Mouse (Mus musculus) myocyte (in vitro differentiated cells): ENCODE measurements around the gene Nme4.

ENCODE experiments used
- CEBPB ChIP-seq: IDR thresholded peaks from 2 replicates; pipeline ENCODE4 v1.6.1; 2011; ENCODE audit warnings: mild to moderate bottlenecking, moderate library complexity; ENCODE audit not compliant: poor library complexity, insufficient read depth, severe bottlenecking
- MYOD1 ChIP-seq, 3 experiments: IDR thresholded peaks; one replicate each; pipeline ENCODE4 v1.6.1; 2011; ENCODE audit warnings: control low read depth in 2 of 3, low read depth in 2 of 3, mild to moderate bottlenecking in 2 of 3, moderate library complexity in 1 of 3; ENCODE audit not compliant: insufficient read length in 2 of 3, control insufficient read depth in 1 of 3
- POLR2A ChIP-seq: IDR thresholded peaks from one replicate; pipeline ENCODE4 v1.6.1; 2011; ENCODE audit warnings: low read depth, mild to moderate bottlenecking, control low read depth, moderate library complexity; ENCODE audit not compliant: insufficient read length
- POLR2AphosphoS2 ChIP-seq: IDR thresholded peaks from one replicate; pipeline ENCODE4 v1.6.1; 2011; ENCODE audit warnings: low read depth, control low read depth; ENCODE audit not compliant: insufficient read length

GRCm38 (mm10) chr17:26115205-26115898 lies 19.9 kb upstream of the Nme4 start:
- TF ChIP-seq MYOD1 (IDR thresholded peaks at IDR 0.05; ENCODE audit: control insufficient read depth in 1 of 3, insufficient read length in 2 of 3, low read depth in 2 of 3), result no peak
- TF ChIP-seq POLR2A, result no peak
- no peak for TF ChIP-seq CEBPB
- no peak for TF ChIP-seq POLR2AphosphoS2
